Mouse (Mus musculus) central nervous system, embryonic 11.5 days (tissue): ENCODE measurements around the gene Olfr1228. TPM values are rescaled to one million over a fixed set of nuclear protein-coding genes. Genes with fewer than 3 reads are reported as not detected.

Experiments
- polyA plus RNA-seq: library from polyadenylated mRNA; depleted of rRNA; stranded (reverse); fragments of >200 nt; gene quantifications from 2 replicates; pipeline ENCODE4 v1.2.3, GENCODE M21; 2012; rRNA removed

Gene Olfr1228
- polyA plus RNA-seq, result not detected in 2 replicates

GRCm38 (mm10) chr2:89253962-89254361 lies at the start of gene Olfr1228:
TSS of gene Olfr1228 (minus strand) at chr2:89254062.

GRCm38 (mm10) chr2:89297168-89297567 lies 43.3 kb upstream of the Olfr1228 start, which contains the start of gene Olfr1230:
TSS of gene Olfr1230 (minus strand) at chr2:89297268.

GRCm38 (mm10) chr2:89287914-89288313 lies 34.1 kb upstream of the Olfr1228 start, which contains the start of gene Olfr1229:
TSS of gene Olfr1229 (minus strand) at chr2:89288014.

GRCm38 (mm10) chr2:89199948-89200347 lies 53.9 kb downstream of the Olfr1228 start, which contains the start of gene Olfr1226:
TSS of gene Olfr1226 (minus strand) at chr2:89200048.

Other genes with a start within 250 kb of the Olfr1228 start
- gene Olfr1215, start 247.1 kb downstream of the Olfr1228 start, polyA plus RNA-seq, result not detected in 2 replicates
- not detected in 2 replicates for gene Olfr1216, start 235.7 kb downstream of the Olfr1228 start, polyA plus RNA-seq
- gene Olfr1217, start 222.0 kb downstream of the Olfr1228 start, polyA plus RNA-seq, result not detected in 2 replicates
- not detected in 2 replicates for gene Olfr1218, start 192.9 kb downstream of the Olfr1228 start, polyA plus RNA-seq
- gene Olfr1219, start 170.5 kb downstream of the Olfr1228 start, polyA plus RNA-seq, result not detected in 2 replicates
- not detected in 2 replicates for gene Olfr1220, start 147.2 kb downstream of the Olfr1228 start, polyA plus RNA-seq
- not detected in 2 replicates for gene Olfr1221, start 136.8 kb downstream of the Olfr1228 start, polyA plus RNA-seq
- not detected in 2 replicates for gene Olfr1222, start 121.0 kb downstream of the Olfr1228 start, polyA plus RNA-seq
- gene Olfr1223, start 102.5 kb downstream of the Olfr1228 start, polyA plus RNA-seq, result not detected in 2 replicates
- not detected in 2 replicates for gene Olfr1224-ps1, start 90.0 kb downstream of the Olfr1228 start, polyA plus RNA-seq
- not detected in 2 replicates for gene Olfr1225, start 79.4 kb downstream of the Olfr1228 start, polyA plus RNA-seq
- not detected in 2 replicates for gene Olfr1226, start 54.0 kb downstream of the Olfr1228 start, polyA plus RNA-seq
- gene Olfr1229, start 34.0 kb upstream of the Olfr1228 start, polyA plus RNA-seq, result not detected in 2 replicates
- gene Olfr1230, start 43.2 kb upstream of the Olfr1228 start, polyA plus RNA-seq, result not detected in 2 replicates
- not detected in 2 replicates for gene Olfr1231, start 53.0 kb upstream of the Olfr1228 start, polyA plus RNA-seq
- not detected in 2 replicates for gene Olfr1232, start 75.6 kb upstream of the Olfr1228 start, polyA plus RNA-seq
- not detected in 2 replicates for gene Olfr1233, start 88.3 kb upstream of the Olfr1228 start, polyA plus RNA-seq
- gene Olfr1234, start 110.8 kb upstream of the Olfr1228 start, polyA plus RNA-seq, result not detected in 2 replicates
- gene Olfr1238, start 155.6 kb upstream of the Olfr1228 start, polyA plus RNA-seq, result not detected in 2 replicates
- not detected in 2 replicates for gene Olfr1239, start 166.3 kb upstream of the Olfr1228 start, polyA plus RNA-seq
- not detected in 2 replicates for gene Olfr1240, start 188.9 kb upstream of the Olfr1228 start, polyA plus RNA-seq
- gene Olfr1241, start 233.1 kb upstream of the Olfr1228 start, polyA plus RNA-seq, result not detected in 2 replicates
- gene Olfr1242, start 244.3 kb upstream of the Olfr1228 start, polyA plus RNA-seq, result not detected in 2 replicates